Mouse (Mus musculus): ENCODE results near the gene Bcl2l2. TPM values are rescaled to one million over a fixed set of nuclear protein-coding genes. Genes with fewer than 3 reads are reported as not detected.

Gene Bcl2l2
- total and polyA plus RNA-seq, 3 experiments = 12.5 to 18.8 TPM; not detected in 1

DNA sequence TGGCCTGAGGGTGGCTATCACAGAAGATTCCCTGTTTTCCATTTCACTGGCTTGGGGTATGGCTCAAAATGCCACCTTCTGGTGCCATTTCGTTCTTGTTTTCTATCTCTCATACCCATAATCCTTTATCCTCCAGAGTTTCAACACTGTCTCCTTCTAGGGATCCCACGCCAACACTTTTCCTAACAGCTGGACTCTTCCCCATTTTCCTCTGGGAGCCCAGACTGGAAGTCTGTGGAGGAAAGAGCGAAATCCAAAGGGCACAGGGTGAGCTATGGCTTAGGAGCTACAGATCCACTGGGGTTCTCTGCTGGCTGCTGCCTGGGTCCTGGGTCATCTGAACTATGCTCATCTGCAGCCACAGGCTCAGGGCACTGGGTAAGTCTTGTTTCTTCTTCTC, 9.0 kb upstream of the Bcl2l2 start:
- H3K27me3 ChIP-seq (ENCODE audit: control insufficient read depth in 1 of 2, insufficient read depth in 2 of 2, low read length in 2 of 2) = no peaks in the 10 kb centered on the region
- no peak overlapping the region for H3K27ac ChIP-seq (ENCODE audit: control insufficient read depth, low read depth, low read length)
- no peak for DNase-seq (ENCODE audit: low read depth, low spot score)
- no peak overlapping the region for H3K9ac ChIP-seq (ENCODE audit: control insufficient read depth, low read depth, low read length, poor library complexity, severe bottlenecking)
- H3K4me3 ChIP-seq (ENCODE audit: control insufficient read depth in 1 of 2, insufficient read depth in 1 of 2, low read depth in 2 of 2, low read length in 2 of 2) = no peak overlapping the region
- H3K4me1 ChIP-seq (ENCODE audit: control insufficient read depth in 1 of 2, insufficient read depth in 2 of 2, low read length in 2 of 2) = peaks cover 3 to 11% of the 10 kb centered on the region in 2 experiments
- peaks cover 2% of the 10 kb centered on the region; the same call in 1 of the 2 replicates for H3K79me2 ChIP-seq (ENCODE audit: control insufficient read depth, insufficient read depth, low read length, poor library complexity)
- H3K36me3 ChIP-seq (ENCODE audit: control insufficient read depth in 1 of 2, insufficient read depth in 2 of 2, low read length in 2 of 2) = peaks cover 0 to 9% of the 10 kb centered on the region in 2 experiments; a peak in 1 of 4 replicates
- no peak for TF ChIP-seq CHD2 (IDR thresholded peaks at IDR 0.05; ENCODE audit: low read length)
- no peak for TF ChIP-seq KAT2A (conservative IDR thresholded peaks at IDR 0.05; ENCODE audit: low read depth, low read length)
- TF ChIP-seq RCOR1 (IDR thresholded peaks at IDR 0.05; ENCODE audit: low read depth, low read length) = no peak
- TF ChIP-seq TAL1 (IDR thresholded peaks at IDR 0.05; ENCODE audit: low read length) = no peak
- TF ChIP-seq GATA1 (IDR thresholded peaks at IDR 0.05; ENCODE audit: low read depth, low read length) = no peak
- TF ChIP-seq MYC (IDR thresholded peaks at IDR 0.05; ENCODE audit: low read depth, low read length) = no peak
- TF ChIP-seq CHD1 (IDR thresholded peaks at IDR 0.05; ENCODE audit: low read depth, low read length) = no peak
- TF ChIP-seq CTCF (IDR thresholded peaks at IDR 0.05 in 2 of 3, conservative IDR thresholded peaks at IDR 0.05 in 1 of 3; ENCODE audit: control insufficient read depth in 1 of 3, insufficient read depth in 1 of 3, low read depth in 2 of 3, low read length in 3 of 3, poor library complexity in 1 of 3, severe bottlenecking in 1 of 3) = no peak
- no peak for TF ChIP-seq NRF1 (IDR thresholded peaks at IDR 0.05; ENCODE audit: insufficient read depth, low read depth, low read length, poor library complexity, severe bottlenecking)
- no peak for TF ChIP-seq ZC3H11A (IDR thresholded peaks at IDR 0.05; ENCODE audit: low read depth, low read length)
- TF ChIP-seq USF1 (IDR thresholded peaks at IDR 0.05; ENCODE audit: low read depth, low read length) = no peak
- no peak for TF ChIP-seq ZKSCAN1 (IDR thresholded peaks at IDR 0.05; ENCODE audit: low read depth, low read length)
- no peak for TF ChIP-seq MAZ (IDR thresholded peaks at IDR 0.05; ENCODE audit: low read depth, low read length)
- no peak for TF ChIP-seq ZNF384 (IDR thresholded peaks at IDR 0.05; ENCODE audit: low read depth, low read length)
- TF ChIP-seq ELF1 (IDR thresholded peaks at IDR 0.05; ENCODE audit: low read depth, low read length) = no peak
- no peak for TF ChIP-seq GABPA (IDR thresholded peaks at IDR 0.05; ENCODE audit: low read depth, low read length)
- TF ChIP-seq RAD21 (IDR thresholded peaks at IDR 0.05; ENCODE audit: low read depth, low read length) = no peak
- TF ChIP-seq MXI1 (IDR thresholded peaks at IDR 0.05; ENCODE audit: low read depth, low read length) = no peak
- no peak for TF ChIP-seq JUND (IDR thresholded peaks at IDR 0.05; ENCODE audit: low read depth, low read length)
- no peak for TF ChIP-seq EP300 (IDR thresholded peaks at IDR 0.05; ENCODE audit: low read depth in 1 of 2, low read length in 2 of 2)
- no peaks in the 10 kb centered on the region for H3K9me3 ChIP-seq (replicated peaks; ENCODE audit: insufficient read depth, low read length)

DNA sequence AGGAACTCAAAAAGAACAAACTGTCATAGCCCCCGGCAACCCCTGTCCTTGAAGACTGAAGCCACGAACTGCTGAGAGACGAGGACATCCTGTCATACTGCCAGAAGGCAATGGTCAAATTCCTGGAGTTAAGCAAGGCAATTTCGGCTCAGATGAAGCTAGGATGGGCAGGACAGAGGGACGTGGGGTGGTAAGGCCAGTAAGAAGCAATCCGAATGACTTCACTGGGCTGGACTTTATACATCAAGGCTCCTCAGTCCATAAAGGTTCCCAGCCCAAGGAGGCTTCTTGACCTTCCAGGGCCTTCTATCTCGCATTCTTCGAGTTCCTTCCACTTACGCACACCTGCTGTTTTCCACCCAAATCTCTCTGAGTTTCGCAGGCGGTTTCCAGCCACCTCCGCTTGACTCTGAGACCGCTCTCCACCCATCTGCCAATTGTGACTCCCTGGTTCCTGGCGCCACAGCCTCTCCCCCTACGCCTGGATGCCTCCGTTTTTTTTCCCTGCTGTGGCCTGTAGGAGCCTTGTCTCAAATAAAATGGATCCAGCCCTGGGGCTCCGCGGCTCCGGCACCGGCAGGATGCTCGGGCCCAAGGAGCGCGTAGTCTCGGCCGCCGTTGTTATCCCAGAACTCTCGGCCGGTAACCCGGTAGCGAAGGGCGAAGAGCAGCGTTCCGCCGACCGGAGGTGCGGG, 7.2 kb upstream of the Bcl2l2 start:
- no peak overlapping the region for H3K27ac ChIP-seq (ENCODE audit: control insufficient read depth, low read depth, low read length)
- no peak for TF ChIP-seq SMC3 (IDR thresholded peaks at IDR 0.05; ENCODE audit: low read depth, low read length)
- no peak for TF ChIP-seq CTCF (IDR thresholded peaks at IDR 0.05 in 2 of 3, conservative IDR thresholded peaks at IDR 0.05 in 1 of 3; ENCODE audit: control insufficient read depth in 1 of 3, insufficient read depth in 1 of 3, low read depth in 2 of 3, low read length in 3 of 3, poor library complexity in 1 of 3, severe bottlenecking in 1 of 3)
- TF ChIP-seq RCOR1 (IDR thresholded peaks at IDR 0.05; ENCODE audit: low read depth, low read length) = no peak
- no peak for TF ChIP-seq MAFK (IDR thresholded peaks at IDR 0.05; ENCODE audit: borderline replicate concordance, low read depth, low read length)
- TF ChIP-seq CHD2 (IDR thresholded peaks at IDR 0.05; ENCODE audit: low read length) = no peak
- no peak for TF ChIP-seq MAZ (IDR thresholded peaks at IDR 0.05; ENCODE audit: low read depth, low read length)
- no peak for TF ChIP-seq RAD21 (IDR thresholded peaks at IDR 0.05; ENCODE audit: low read depth, low read length)
- H3K79me2 ChIP-seq (ENCODE audit: control insufficient read depth, insufficient read depth, low read length, poor library complexity) = peaks cover 2% of the 10 kb centered on the region; the same call in 1 of the 2 replicates
- peaks cover 0 to 9% of the 10 kb centered on the region in 2 experiments; a peak in 1 of 4 replicates for H3K36me3 ChIP-seq (ENCODE audit: control insufficient read depth in 1 of 2, insufficient read depth in 2 of 2, low read length in 2 of 2)
- DNase-seq (ENCODE audit: low read depth, low spot score) = no peak
- H3K4me3 ChIP-seq (ENCODE audit: control insufficient read depth in 1 of 2, insufficient read depth in 1 of 2, low read depth in 2 of 2, low read length in 2 of 2) = peak overlapping the region; percentile 90 to 92
- no peaks in the 10 kb centered on the region for H3K27me3 ChIP-seq (ENCODE audit: control insufficient read depth in 1 of 2, insufficient read depth in 2 of 2, low read length in 2 of 2)
- H3K4me1 ChIP-seq (ENCODE audit: control insufficient read depth in 1 of 2, insufficient read depth in 2 of 2, low read length in 2 of 2) = peaks cover 3 to 11% of the 10 kb centered on the region in 2 experiments
- peak overlapping the region; percentile 90 for H3K9ac ChIP-seq (ENCODE audit: control insufficient read depth, low read depth, low read length, poor library complexity, severe bottlenecking)
- H3K9me3 ChIP-seq (replicated peaks; ENCODE audit: insufficient read depth, low read length) = no peaks in the 10 kb centered on the region
